Mouse (Mus musculus) C2C12 (cell line): Measurements from ENCODE around the gene Rbm10.

Experiments used
- CEBPB ChIP-seq: IDR thresholded peaks from one replicate; pipeline ENCODE4 v1.6.1; 2011; ENCODE audit warnings: low read depth, mild to moderate bottlenecking, control low read depth, moderate library complexity
- CTCF ChIP-seq: IDR thresholded peaks from one replicate; pipeline ENCODE4 v1.5.1; 2011; ENCODE audit not compliant: control insufficient read depth, insufficient read depth, insufficient read length
- FOSL1 ChIP-seq: IDR thresholded peaks from one replicate; pipeline ENCODE4 v1.8.0; 2011; ENCODE audit warnings: mild to moderate bottlenecking, low read length; ENCODE audit not compliant: poor library complexity, insufficient read depth, severe bottlenecking
- MYOD1 ChIP-seq: IDR thresholded peaks from one replicate; pipeline ENCODE4 v1.6.1; 2011; ENCODE audit warnings: low read depth; ENCODE audit not compliant: control insufficient read depth, insufficient read length
- MYOG ChIP-seq: IDR thresholded peaks from one replicate; pipeline ENCODE4 v1.6.1; 2011; ENCODE audit not compliant: control insufficient read depth, insufficient read length; ENCODE audit errors: extremely low read depth
- USF1 ChIP-seq: IDR thresholded peaks from one replicate; pipeline ENCODE4 v1.6.1; 2011; ENCODE audit warnings: low read depth, mild to moderate bottlenecking, control low read depth, moderate library complexity

GRCm38 (mm10) chrX:20616861-20617175 is 485 bp upstream of the Rbm10 start:
- no peak for TF ChIP-seq CTCF
- no peak for TF ChIP-seq USF1
- TF ChIP-seq CEBPB: no peak
- TF ChIP-seq FOSL1: no peak
- no peak for TF ChIP-seq MYOD1
- no peak for TF ChIP-seq MYOG
